Mouse (Mus musculus) layer of hippocampus, adult 18-20 months (tissue): ENCODE measurements at regions not wholly inside any gene's neighbourhood (a gene's known extent, or its start where the extent isn't known, plus 50 kb on each side); places are given as distances from the start of the nearest gene placed in this dataset.

ENCODE experiments used
- DNase-seq, 2 experiments: peaks; one replicate each; pipeline ENCODE4 v3.0.0; 2022; ENCODE audit warnings: low spot score in 2 of 2

DNA sequence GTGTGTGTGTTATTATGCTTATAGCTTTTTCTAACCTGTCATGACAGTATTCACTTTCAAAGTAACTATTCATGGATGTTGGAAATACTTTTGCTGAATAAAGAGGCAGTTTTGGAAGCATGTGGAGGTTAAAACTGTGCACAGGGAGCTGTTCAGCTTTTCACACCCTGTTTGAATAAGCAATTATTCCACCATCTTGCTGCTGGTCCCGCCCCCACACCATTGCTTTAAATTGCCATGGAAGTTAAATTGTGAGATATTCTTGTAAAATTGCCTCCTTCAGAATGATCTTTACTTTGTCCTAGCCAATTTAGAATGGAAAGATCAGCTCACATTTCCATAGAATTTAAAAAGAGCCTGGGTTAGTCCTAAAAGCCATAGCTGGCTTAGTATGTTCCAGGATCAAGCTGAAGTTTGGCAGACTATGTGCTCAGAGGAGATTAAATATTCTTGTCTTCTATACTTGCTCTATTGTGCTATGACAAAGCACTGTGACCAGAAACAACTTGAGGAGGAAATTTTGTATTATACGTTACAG, 328.4 kb upstream of the Agtr1b start:
- DNase-seq, result peak; percentile 8 to 63

DNA sequence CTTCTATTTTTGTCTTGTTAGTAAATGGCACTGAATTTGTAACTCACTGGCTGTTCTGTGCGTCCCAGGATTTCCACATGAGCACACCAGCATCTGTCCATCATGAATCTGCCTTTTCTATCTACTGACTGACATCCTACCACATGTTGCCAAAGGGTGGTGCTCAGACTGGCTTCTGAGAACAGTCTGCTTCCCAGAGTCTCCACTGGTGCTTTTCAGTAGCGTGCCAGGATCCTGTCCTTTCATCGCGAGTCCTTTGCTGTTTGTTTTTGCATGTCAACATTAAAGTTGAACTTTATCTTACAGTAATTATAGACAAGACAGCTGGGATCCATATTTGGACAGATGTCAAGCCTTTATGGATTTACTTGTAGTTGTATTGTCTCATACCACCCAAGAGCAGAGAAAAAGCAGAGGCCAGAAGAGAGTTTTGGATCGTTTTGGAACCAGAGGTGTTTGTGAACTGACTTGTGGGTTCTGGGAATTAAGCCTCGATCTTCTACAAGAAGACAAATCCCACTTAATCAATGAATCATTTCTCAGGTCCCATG, 314.0 kb upstream of the Agtr1b start:
- DNase-seq, result no peak

DNA sequence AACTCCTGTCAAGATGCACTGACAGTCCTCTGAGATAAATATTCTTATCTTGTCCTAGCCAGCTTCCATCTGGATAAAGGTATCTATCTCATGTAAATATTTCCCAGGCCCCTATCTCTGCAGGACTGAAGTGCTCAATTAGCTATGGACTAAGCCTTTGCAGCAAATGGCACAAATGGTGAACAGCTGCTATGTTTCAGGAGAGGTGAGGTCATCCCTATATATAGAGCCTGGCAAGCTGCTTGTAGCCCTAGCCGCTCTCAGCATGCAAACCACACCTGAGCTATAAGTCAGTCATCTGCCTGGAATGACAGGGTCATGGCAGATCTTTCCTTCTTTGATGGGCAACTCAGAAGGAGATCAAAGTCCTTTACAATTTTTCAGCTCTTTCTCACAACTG, 294.9 kb upstream of the Agtr1b start:
- DNase-seq, result peak; percentile 19 to 43

DNA sequence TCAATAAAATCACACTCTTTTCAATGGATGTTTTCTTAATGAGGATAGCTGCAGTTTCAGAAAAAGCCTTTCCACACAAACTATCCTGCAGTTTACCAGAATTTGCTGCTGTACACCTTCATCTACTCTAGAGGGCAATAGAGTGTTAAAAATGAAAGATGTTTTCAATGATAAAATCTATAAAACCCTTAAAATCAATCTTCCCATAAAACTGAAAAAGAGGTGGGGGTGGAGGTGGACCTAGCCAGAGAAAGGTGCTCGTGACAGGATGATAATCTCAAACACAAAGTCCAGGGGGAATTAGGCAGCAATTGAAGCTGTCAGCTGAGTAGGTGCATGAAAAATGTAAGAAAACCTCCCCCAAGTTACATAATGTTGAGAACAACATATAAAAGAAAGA, 288.4 kb upstream of the Agtr1b start:
- DNase-seq, result peak in 1 of 2 experiments; percentile 69
